ENCODE assay signal across 18 mouse cellular contexts in the genomic region with DNA sequence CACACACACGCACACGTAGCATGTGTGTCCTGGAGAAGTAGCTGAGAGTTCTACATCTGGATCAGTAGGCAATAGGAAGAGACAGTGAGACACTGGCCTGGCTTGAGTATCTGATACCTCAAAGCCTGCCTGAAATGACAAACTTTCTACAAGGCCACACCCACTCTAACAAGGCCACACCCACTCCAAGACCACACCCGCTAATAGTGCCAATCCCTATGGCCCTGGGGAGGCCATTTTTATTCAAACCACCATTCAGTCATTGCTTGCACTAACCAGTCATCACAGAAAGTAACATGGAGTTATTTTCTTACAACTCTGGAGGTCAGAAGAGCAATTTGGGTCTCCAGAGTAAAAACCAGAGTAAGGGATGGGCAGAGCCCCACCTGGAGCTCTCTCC. TPM values are rescaled to one million over a fixed set of nuclear protein-coding genes. Genes with fewer than 3 reads are reported as not detected.
DNase-seq lines count a peak whose midpoint lies in the region; ATAC-seq and TF ChIP-seq lines count a peak whose summit lies in the region.
"Had no signal": no experiment of that assay in that cellular context is flagged by ENCODE, and none has a peak within 500 bp of the region (broad histone marks: within the 10 kb centered on the region; RNA-seq: fewer than 3 reads in every experiment).

No protein-coding gene starts in this region.

- ATAC-seq in lung, postnatal 0 days = no peak
- no peak for ATAC-seq in megakaryocyte-erythroid progenitor cell, adult 5-6 weeks (replicated peaks; ENCODE audit: low FRiP score, low TSS enrichment, poor library complexity, severe bottlenecking)
- ATAC-seq in midbrain, postnatal 0 days (ENCODE audit: low FRiP score) = no peak
- ATAC-seq: midbrain, embryonic 16.5 days had no signal

- no peaks in the 10 kb centered on the region for H3K27me3 ChIP-seq in lung, postnatal 0 days (replicated peaks; ENCODE audit: insufficient read depth, low read length)
- H3K27me3 ChIP-seq in midbrain, postnatal 0 days (ENCODE audit: insufficient read depth, low read length) = no peaks in the 10 kb centered on the region
- H3K27me3 ChIP-seq: embryonic facial prominence, embryonic 13.5 days had no signal

- no peak for TF ChIP-seq CTCF in lung, postnatal 0 days (IDR thresholded peaks at IDR 0.05)
- TF ChIP-seq CTCF in midbrain, postnatal 0 days (IDR thresholded peaks at IDR 0.05) = no peak

- no peaks in the 10 kb centered on the region for H3K9me3 ChIP-seq in lung, postnatal 0 days (ENCODE audit: low read length)
- no peaks in the 10 kb centered on the region for H3K9me3 ChIP-seq in midbrain, postnatal 0 days (ENCODE audit: low read length)
- H3K9me3 ChIP-seq: embryonic facial prominence, embryonic 13.5 days had no signal

- no peaks in the 10 kb centered on the region for H3K36me3 ChIP-seq in lung, postnatal 0 days (ENCODE audit: insufficient read depth, low read length)
- no peaks in the 10 kb centered on the region for H3K36me3 ChIP-seq in midbrain, postnatal 0 days (ENCODE audit: insufficient read depth, low read length)
- H3K36me3 ChIP-seq: embryonic facial prominence, embryonic 13.5 days; G1E had no signal

- no peak overlapping the region for H3K27ac ChIP-seq in lung, postnatal 0 days (ENCODE audit: low read length)
- no peak overlapping the region for H3K27ac ChIP-seq in midbrain, postnatal 0 days (ENCODE audit: low read depth, low read length)
- H3K27ac ChIP-seq: embryonic facial prominence, embryonic 13.5 days had no signal

- H3K4me1 ChIP-seq in lung, postnatal 0 days (ENCODE audit: insufficient read depth, low read depth, low read length) = no peaks in the 10 kb centered on the region
- H3K4me1 ChIP-seq in midbrain, postnatal 0 days (ENCODE audit: insufficient read depth, low read length) = no peaks in the 10 kb centered on the region
- H3K4me1 ChIP-seq: embryonic facial prominence, embryonic 13.5 days had no signal

- peak; percentile 0 for DNase-seq in gastrocnemius, adult 18-20 months (ENCODE audit: low spot score)
- DNase-seq in gastrocnemius, postnatal 10 days = no peak
- DNase-seq in lung, postnatal 10 days = peak; percentile 3
- no peak for DNase-seq in lung, postnatal 0 days (ENCODE audit: low spot score)
- peak; percentile 39 for DNase-seq in R1 (ENCODE audit: low read depth, low spot score)
- peak; percentile 26 for DNase-seq in testis, postnatal 10 days (ENCODE audit: low spot score)
- DNase-seq in midbrain, postnatal 0 days (ENCODE audit: low spot score) = no peak
- DNase-seq: liver; lung, embryonic 14.5 days; thymus, postnatal 36 days had no signal

- WGBS in lung, postnatal 0 days = 98% methylated on average over 2 of the region's 3 CpGs
- 89% methylated on average over 3 of the region's 3 CpGs for WGBS in midbrain, postnatal 0 days

- TF ChIP-seq EP300 in lung, postnatal 0 days (IDR thresholded peaks at IDR 0.05) = no peak

- no peak overlapping the region for H3K9ac ChIP-seq in lung, postnatal 0 days (replicated peaks; ENCODE audit: low read depth)
- no peak overlapping the region for H3K9ac ChIP-seq in midbrain, postnatal 0 days (replicated peaks; ENCODE audit: low read length, poor library complexity, severe bottlenecking)
- H3K9ac ChIP-seq: embryonic facial prominence, embryonic 13.5 days; lung, embryonic 14.5 days had no signal

- no peak overlapping the region for H3K4me3 ChIP-seq in lung, postnatal 0 days (ENCODE audit: low read depth, low read length)
- no peak overlapping the region for H3K4me3 ChIP-seq in midbrain, postnatal 0 days (ENCODE audit: low read depth, low read length)
- H3K4me3 ChIP-seq: embryonic facial prominence, embryonic 13.5 days had no signal

- H3K4me2 ChIP-seq in lung, postnatal 0 days (replicated peaks; ENCODE audit: low read depth, low read length) = no peak overlapping the region
- H3K4me2 ChIP-seq in midbrain, postnatal 0 days (ENCODE audit: low read depth, low read length, poor library complexity, severe bottlenecking) = no peak overlapping the region
- H3K4me2 ChIP-seq: embryonic facial prominence, embryonic 13.5 days; lung, embryonic 14.5 days had no signal

RNA-seq across cellular contexts. Expression of gene Ptgis, which starts 32.3 kb away (rescaled TPM):
- total RNA-seq in gastrocnemius, adult 18-20 months (2021) = 1 to 10 TPM; 1.3 to 1.8 TPM
- total RNA-seq in gastrocnemius, postnatal 10 days (2021) = 10 to 100 TPM; 13.7 to 17.8 TPM
- 32.7 and 37.9 TPM in 2 replicates for polyA plus RNA-seq in lung, postnatal 0 days (2015; fragmentation: Nextera tagmentation; extraction: Ambion mirVana)
- total RNA-seq in megakaryocyte-erythroid progenitor cell, adult 5-6 weeks (2014; fragmentation: Nextera tagmentation) = not detected in 2 replicates
- total RNA-seq in megakaryocyte-erythroid progenitor cell, adult 5-6 weeks (2017) = not detected in 2 replicates
- 4.3 and 6.1 TPM in 2 replicates for total RNA-seq in midbrain, postnatal 0 days (2014; rRNA removed)
- polyA plus RNA-seq in midbrain, postnatal 0 days (2015; fragmentation: Nextera tagmentation; extraction: Ambion mirVana) = 3.9 and 4.7 TPM in 2 replicates
- total RNA-seq: common myeloid progenitor, adult 5-6 weeks; G1E; granulocyte monocyte progenitor cell, adult 5-6 weeks; hematopoietic stem cell, adult 5-6 weeks; megakaryocyte, adult 5-6 weeks had no signal
- polyA plus RNA-seq: G1E had no signal

Comparison
In these comparisons a context has a peak if more than half of its experiments do, and no peak if none do; other contexts are left out.
1. DNase-seq: peak in gastrocnemius, adult 18-20 months (single experiment), lung, postnatal 10 days (single experiment), R1 (single experiment) and testis, postnatal 10 days (single experiment); none in gastrocnemius, postnatal 10 days (single experiment), lung, postnatal 0 days (single experiment) and midbrain, postnatal 0 days (single experiment).